Mouse (Mus musculus): Measurements from ENCODE around the gene Faf2.

DNA sequence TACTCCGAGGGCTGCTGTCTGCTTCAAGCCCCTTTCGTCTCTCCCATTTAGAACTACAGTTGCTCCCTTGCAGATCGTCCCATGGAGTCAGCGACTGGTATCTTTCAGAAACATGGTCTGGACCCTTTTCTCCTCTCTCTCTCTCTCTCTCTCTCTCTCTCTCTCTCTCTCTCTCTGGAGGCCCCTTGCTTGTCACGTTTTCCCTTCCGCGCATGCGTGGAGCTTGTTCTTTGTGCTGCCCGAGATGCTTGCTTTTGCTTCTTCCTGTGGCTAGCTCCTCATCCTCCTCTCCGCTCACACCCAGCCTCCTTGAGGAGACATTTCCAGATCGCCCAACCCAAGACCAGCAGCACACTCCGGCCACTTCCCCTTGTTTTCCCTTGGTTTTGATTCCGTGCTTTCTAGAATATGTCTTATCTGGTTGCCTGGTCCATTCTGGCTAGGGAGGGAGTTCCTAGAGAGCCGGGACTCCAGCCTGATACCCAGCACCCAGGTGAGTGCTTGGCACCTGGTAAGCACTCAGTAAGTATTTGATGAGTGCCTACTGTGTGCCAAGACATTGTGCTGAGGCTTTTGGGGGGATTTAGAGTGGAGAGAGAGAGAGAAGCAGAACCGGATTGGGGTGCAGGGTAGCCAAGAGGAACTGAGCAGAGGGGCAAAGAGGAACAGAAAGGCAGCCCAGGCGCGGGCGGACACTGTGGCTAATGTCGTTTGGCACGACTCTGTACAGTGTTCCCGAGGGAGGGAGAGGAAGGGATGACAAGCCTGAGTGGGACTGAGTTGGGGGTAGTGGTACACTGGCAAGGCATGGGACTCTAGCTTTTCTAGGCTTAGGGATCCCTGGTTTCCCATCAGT lies 43.7 kb upstream of the Faf2 start:
- no peak for TF ChIP-seq CTCF (IDR thresholded peaks at IDR 0.05; ENCODE audit: low read depth)
- TF ChIP-seq EP300 (IDR thresholded peaks at IDR 0.05; ENCODE audit: low read depth), result no peak
